ENCODE assay signal across 8 mouse cellular contexts in genomic region chr9:92499710-92500410, GRCm38 (mm10). TPM values are rescaled to one million over a fixed set of nuclear protein-coding genes. Genes with fewer than 3 reads are reported as not detected.
A peak's percentile ranks its signal among the peaks of the same experiment; 100 is the strongest.
DNase-seq lines count a peak whose midpoint lies in the region; ATAC-seq and TF ChIP-seq lines count a peak whose summit lies in the region.

No protein-coding gene starts in this region.

- peak; percentile 34; the same call in 1 of the 2 replicates for TF ChIP-seq CTCF in spleen, adult 2 months (IDR thresholded peaks at IDR 0.05; ENCODE audit: extremely low read depth, insufficient read depth, insufficient read length, insufficient replicate concordance)

- no peak overlapping the region for H3K4me3 ChIP-seq in heart, embryonic 11.5 days (ENCODE audit: low read depth, low read length)
- H3K4me3 ChIP-seq in intestine, embryonic 14.5 days (ENCODE audit: low read depth, low read length): no peak overlapping the region
- H3K4me3 ChIP-seq in midbrain, embryonic 12.5 days: no peak overlapping the region
- no peak overlapping the region for H3K4me3 ChIP-seq in spleen, adult 2 months (ENCODE audit: extremely low read depth, insufficient read depth, insufficient read length)

- H3K9ac ChIP-seq in heart, embryonic 11.5 days (ENCODE audit: low read depth, low read length): no peak overlapping the region
- no peak overlapping the region for H3K9ac ChIP-seq in intestine, embryonic 14.5 days (ENCODE audit: low read length)
- no peak overlapping the region for H3K9ac ChIP-seq in midbrain, embryonic 12.5 days (replicated peaks)

- H3K4me1 ChIP-seq in heart, embryonic 11.5 days (ENCODE audit: control insufficient read depth, insufficient read depth, low read length): no peaks in the 10 kb centered on the region
- no peaks in the 10 kb centered on the region for H3K4me1 ChIP-seq in intestine, embryonic 14.5 days (replicated peaks; ENCODE audit: control insufficient read depth, insufficient read depth, low read length)
- H3K4me1 ChIP-seq in midbrain, embryonic 12.5 days: no peaks in the 10 kb centered on the region
- no peaks in the 10 kb centered on the region for H3K4me1 ChIP-seq in spleen, adult 2 months (ENCODE audit: control insufficient read depth, insufficient read depth, insufficient read length)

- 42% methylated on average over 12 of the region's 12 CpGs for WGBS in heart, embryonic 11.5 days (ENCODE audit: insufficient replicate concordance)
- WGBS in intestine, embryonic 14.5 days: 54% methylated on average over 12 of the region's 12 CpGs
- 43% methylated on average over 12 of the region's 12 CpGs for WGBS in midbrain, embryonic 12.5 days
- WGBS in spleen, adult 2 months: 38% methylated on average over 12 of the region's 12 CpGs

- H3K36me3 ChIP-seq in heart, embryonic 11.5 days (ENCODE audit: control insufficient read depth, insufficient read depth, low read length): no peaks in the 10 kb centered on the region
- no peaks in the 10 kb centered on the region for H3K36me3 ChIP-seq in intestine, embryonic 14.5 days (ENCODE audit: control insufficient read depth, insufficient read depth, low read length)
- H3K36me3 ChIP-seq in midbrain, embryonic 12.5 days: no peaks in the 10 kb centered on the region
- no peaks in the 10 kb centered on the region for H3K36me3 ChIP-seq in spleen, adult 2 months (ENCODE audit: control insufficient read depth, insufficient read depth, low read length)

- ATAC-seq in heart, embryonic 11.5 days (replicated peaks; ENCODE audit: insufficient number of reproducible peaks, low FRiP score, low TSS enrichment): no peak
- 0 out of 2 replicates have a peak, but pooled peaks have one; percentile 50 for ATAC-seq in intestine, embryonic 14.5 days (replicated peaks; ENCODE audit: low FRiP score, low TSS enrichment, low read depth)
- ATAC-seq in midbrain, embryonic 12.5 days (ENCODE audit: low FRiP score, low read depth): peak; percentile 85

- peak; percentile 78 to 97 for DNase-seq in heart, adult 18-20 months
- peak; percentile 65 for DNase-seq in cerebellum, adult 9-10 months
- DNase-seq in frontal cortex, postnatal 10 days (ENCODE audit: low spot score in 2 of 2): peak; percentile 27 to 69
- peak; percentile 93 for DNase-seq in intestine, embryonic 14.5 days (ENCODE audit: low spot score)
- DNase-seq in left cerebral cortex, adult 8-10 months (ENCODE audit: low spot score in 2 of 2): peak; percentile 21 to 80
- DNase-seq in spleen, adult 2 months (ENCODE audit: low read depth in 1 of 2, low spot score in 2 of 2): peak; percentile 3 to 63

- no peaks in the 10 kb centered on the region for H3K27me3 ChIP-seq in heart, embryonic 11.5 days (ENCODE audit: control insufficient read depth, insufficient read depth, low read length)
- no peaks in the 10 kb centered on the region for H3K27me3 ChIP-seq in intestine, embryonic 14.5 days (replicated peaks; ENCODE audit: control insufficient read depth, insufficient read depth, low read length)
- no peaks in the 10 kb centered on the region for H3K27me3 ChIP-seq in midbrain, embryonic 12.5 days
- no peaks in the 10 kb centered on the region for H3K27me3 ChIP-seq in spleen, adult 2 months (ENCODE audit: control insufficient read depth, insufficient read depth, low read length)

- no peak overlapping the region for H3K27ac ChIP-seq in heart, embryonic 11.5 days (ENCODE audit: low read depth, low read length)
- H3K27ac ChIP-seq in intestine, embryonic 14.5 days (ENCODE audit: low read depth): no peak overlapping the region
- H3K27ac ChIP-seq in midbrain, embryonic 12.5 days (replicated peaks): no peak overlapping the region
- H3K27ac ChIP-seq in spleen, adult 2 months (ENCODE audit: insufficient read depth, low read length): no peak overlapping the region

- no peaks in the 10 kb centered on the region for H3K9me3 ChIP-seq in heart, embryonic 11.5 days (replicated peaks; ENCODE audit: control insufficient read depth, low read length)
- H3K9me3 ChIP-seq in intestine, embryonic 14.5 days (ENCODE audit: control insufficient read depth, low read length): no peaks in the 10 kb centered on the region
- H3K9me3 ChIP-seq in midbrain, embryonic 12.5 days: no peaks in the 10 kb centered on the region

- no peak overlapping the region for H3K4me2 ChIP-seq in heart, embryonic 11.5 days
- no peak overlapping the region for H3K4me2 ChIP-seq in intestine, embryonic 14.5 days (ENCODE audit: low read length)
- H3K4me2 ChIP-seq in midbrain, embryonic 12.5 days (replicated peaks): no peak overlapping the region

- TF ChIP-seq POLR2A in spleen, adult 2 months (IDR thresholded peaks at IDR 0.05; ENCODE audit: low read depth, low read length): no peak

RNA-seq across cellular contexts. Expression of gene Plod2, which starts 42.2 kb away (rescaled TPM):
- total RNA-seq in heart, adult 18-20 months (2021): 10 to 100 TPM; 19.2 to 20.8 TPM
- 43.5 and 49.2 TPM in 2 replicates for polyA plus RNA-seq in heart, embryonic 11.5 days (2014; fragmentation: Nextera tagmentation; extraction: Ambion mirVana)
- polyA plus RNA-seq in intestine, embryonic 14.5 days (2014; fragmentation: Nextera tagmentation; extraction: Ambion mirVana): 49.1 and 53.7 TPM in 2 replicates
- 1 to 10 TPM; 3.9 to 5.4 (median 4.3) TPM for total RNA-seq in left cerebral cortex, adult 8-10 months (2022)
- polyA plus RNA-seq in midbrain, embryonic 12.5 days (2016; fragmentation: Nextera tagmentation; extraction: Ambion mirVana): 21.9 and 23.5 TPM in 2 replicates
- 1.5 and 1.8 TPM in 2 replicates for polyA plus RNA-seq in spleen, adult 2 months (2012; rRNA removed)

RNA-seq across cellular contexts. Expression of gene Plscr4, which starts 42.7 kb away (rescaled TPM):
- total RNA-seq in heart, adult 18-20 months (2021): 1 to 10 TPM; 5.7 to 8.6 TPM
- 2.5 and 2.7 TPM in 2 replicates for polyA plus RNA-seq in heart, embryonic 11.5 days (2014; fragmentation: Nextera tagmentation; extraction: Ambion mirVana)
- 5.2 and 5.4 TPM in 2 replicates for polyA plus RNA-seq in intestine, embryonic 14.5 days (2014; fragmentation: Nextera tagmentation; extraction: Ambion mirVana)
- total RNA-seq in left cerebral cortex, adult 8-10 months (2022): 1 to 10 TPM; 1.9 to 2.6 (median 2.2) TPM
- 1.0 and 1.3 TPM in 2 replicates for polyA plus RNA-seq in midbrain, embryonic 12.5 days (2016; fragmentation: Nextera tagmentation; extraction: Ambion mirVana)
- polyA plus RNA-seq in spleen, adult 2 months (2012; rRNA removed): 5.5 and 5.8 TPM in 2 replicates

Comparison
In these comparisons a context has a peak if more than half of its experiments do, and no peak if none do; other contexts are left out.
1. DNase-seq: peak in every context shown above with its lines; median percentile 93 in intestine, embryonic 14.5 days; 88 in heart, adult 18-20 months; 65 in cerebellum, adult 9-10 months; 50 in left cerebral cortex, adult 8-10 months; 48 in frontal cortex, postnatal 10 days; 33 in spleen, adult 2 months.